17 mouse cellular contexts compared by ENCODE assay signal in genomic region chr9:27018961-27019360, GRCm38 (mm10).
"Had no signal": no experiment of that assay in that cellular context is flagged by ENCODE, and none has a peak within 500 bp of the region (broad histone marks: within the 10 kb centered on the region; RNA-seq: fewer than 3 reads in every experiment).

No protein-coding gene starts in this region.

- H3K27me3 ChIP-seq: liver, embryonic 13.5 days; liver, embryonic 15.5 days; lung, embryonic 15.5 days; megakaryocyte, embryonic 14.5 days; midbrain, embryonic 12.5 days; neural tube, embryonic 12.5 days had no signal

- H3K4me3 ChIP-seq: liver, embryonic 13.5 days; liver, embryonic 15.5 days; lung, embryonic 15.5 days; megakaryocyte, embryonic 14.5 days; midbrain, embryonic 12.5 days; neural tube, embryonic 12.5 days had no signal

- H3K27ac ChIP-seq: liver, embryonic 13.5 days; liver, embryonic 15.5 days; lung, embryonic 15.5 days; macrophage; midbrain, embryonic 12.5 days; neural tube, embryonic 12.5 days had no signal

- H3K4me2 ChIP-seq: liver, embryonic 11.5 days; liver, embryonic 13.5 days; liver, embryonic 15.5 days; lung, embryonic 15.5 days; midbrain, embryonic 12.5 days; neural tube, embryonic 12.5 days had no signal

- H3K9me3 ChIP-seq: liver, embryonic 13.5 days; liver, embryonic 15.5 days; lung, embryonic 15.5 days; megakaryocyte, embryonic 14.5 days; midbrain, embryonic 12.5 days; neural tube, embryonic 12.5 days had no signal

- H3K9ac ChIP-seq: liver, embryonic 13.5 days; liver, embryonic 15.5 days; liver, postnatal 0 days; lung, embryonic 15.5 days; midbrain, embryonic 12.5 days; neural tube, embryonic 12.5 days had no signal

- H3K4me1 ChIP-seq: liver, embryonic 13.5 days; liver, embryonic 15.5 days; lung, embryonic 15.5 days; midbrain, embryonic 12.5 days; neural tube, embryonic 12.5 days had no signal

- DNase-seq: liver, embryonic 13.5 days; liver, postnatal 0 days; lung, adult 2 months; lung, postnatal 14 days; lung, postnatal 36 days; midbrain, embryonic 14.5 days; right cerebral cortex, postnatal 14 days; thymus, adult 18-20 months; thymus, postnatal 14 days; thymus, postnatal 4 days had no signal
